Mouse (Mus musculus) E14TG2a.4 (cell line): ENCODE results near the gene Gm20388.

Source experiments
- H3K27me3 ChIP-seq: 2 replicates; pipeline ENCODE4 v1.6.1; 2014; ENCODE audit warnings: low read length, control low read depth; ENCODE audit not compliant: insufficient read depth
- H3K36me3 ChIP-seq: 2 replicates; pipeline ENCODE4 v1.6.1; 2014; ENCODE audit warnings: low read length, control low read depth; ENCODE audit not compliant: insufficient read depth
- H3K4me1 ChIP-seq: replicated peaks from 2 replicates; pipeline ENCODE4 v1.6.1; 2014; ENCODE audit warnings: low read depth, low read length, control low read depth
- H3K4me3 ChIP-seq: replicated peaks from 2 replicates; pipeline ENCODE4 v1.5.1; 2014; ENCODE audit warnings: mild to moderate bottlenecking, low read length
- H3K9me3 ChIP-seq: 2 replicates; pipeline ENCODE4 v1.6.1; 2014; ENCODE audit warnings: low read length, control low read depth
- CTCF ChIP-seq: conservative IDR thresholded peaks from 2 replicates; pipeline ENCODE4 v1.5.1; 2014; ENCODE audit warnings: low read length
- NANOG ChIP-seq: IDR thresholded peaks from 2 replicates; pipeline ENCODE4 v1.6.1; 2014; ENCODE audit warnings: borderline replicate concordance, low read length, mixed read lengths
- POU5F1 ChIP-seq: IDR thresholded peaks from 2 replicates; pipeline ENCODE4 v1.6.1; 2014; ENCODE audit warnings: low read length, borderline replicate concordance

The Gm20388 gene

DNA sequence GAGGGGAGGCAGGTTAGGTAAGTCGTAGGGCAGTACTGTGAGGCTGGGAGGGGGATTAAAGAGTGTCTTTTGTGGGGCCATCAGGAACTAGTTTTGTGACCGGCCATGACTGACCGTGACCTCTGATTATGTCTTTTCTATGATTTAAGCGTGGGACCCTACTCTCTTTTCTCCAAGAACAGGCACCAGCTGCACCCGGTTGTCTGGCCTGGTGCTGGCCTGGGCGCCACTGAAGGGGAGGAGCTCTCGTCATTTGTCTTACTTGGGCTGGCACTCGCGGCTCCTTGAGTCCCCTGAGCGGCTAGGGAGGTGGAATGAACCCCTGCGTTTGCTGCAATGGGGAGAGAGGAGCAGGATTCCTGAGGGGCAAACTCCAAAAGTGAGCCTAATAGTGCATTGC, 3442.6 kb downstream of the Gm20388 start:
- Histone ChIP-seq H3K9me3 (no peaks in the 10 kb centered on the region), H3K36me3 (peaks cover 54% of the 10 kb centered on the region), H3K4me3 (no peak overlapping the region), H3K4me1 (peaks cover 42% of the 10 kb centered on the region), H3K27me3 (peaks cover 18% of the 10 kb centered on the region)
- TF ChIP-seq POU5F1: no peak
- TF ChIP-seq CTCF: no peak
- TF ChIP-seq NANOG: no peak

GRCm38 (mm10) chr8:123361082-123361739, 3450.6 kb downstream of the Gm20388 start:
- TF ChIP-seq CTCF: peak; percentile 70
- no peak for TF ChIP-seq NANOG
- Histone ChIP-seq H3K9me3 (no peaks in the 10 kb centered on the region), H3K36me3 (peaks cover 83% of the 10 kb centered on the region), H3K4me1 (peaks cover 14% of the 10 kb centered on the region), H3K4me3 (no peak overlapping the region), H3K27me3 (no peaks in the 10 kb centered on the region)

DNA sequence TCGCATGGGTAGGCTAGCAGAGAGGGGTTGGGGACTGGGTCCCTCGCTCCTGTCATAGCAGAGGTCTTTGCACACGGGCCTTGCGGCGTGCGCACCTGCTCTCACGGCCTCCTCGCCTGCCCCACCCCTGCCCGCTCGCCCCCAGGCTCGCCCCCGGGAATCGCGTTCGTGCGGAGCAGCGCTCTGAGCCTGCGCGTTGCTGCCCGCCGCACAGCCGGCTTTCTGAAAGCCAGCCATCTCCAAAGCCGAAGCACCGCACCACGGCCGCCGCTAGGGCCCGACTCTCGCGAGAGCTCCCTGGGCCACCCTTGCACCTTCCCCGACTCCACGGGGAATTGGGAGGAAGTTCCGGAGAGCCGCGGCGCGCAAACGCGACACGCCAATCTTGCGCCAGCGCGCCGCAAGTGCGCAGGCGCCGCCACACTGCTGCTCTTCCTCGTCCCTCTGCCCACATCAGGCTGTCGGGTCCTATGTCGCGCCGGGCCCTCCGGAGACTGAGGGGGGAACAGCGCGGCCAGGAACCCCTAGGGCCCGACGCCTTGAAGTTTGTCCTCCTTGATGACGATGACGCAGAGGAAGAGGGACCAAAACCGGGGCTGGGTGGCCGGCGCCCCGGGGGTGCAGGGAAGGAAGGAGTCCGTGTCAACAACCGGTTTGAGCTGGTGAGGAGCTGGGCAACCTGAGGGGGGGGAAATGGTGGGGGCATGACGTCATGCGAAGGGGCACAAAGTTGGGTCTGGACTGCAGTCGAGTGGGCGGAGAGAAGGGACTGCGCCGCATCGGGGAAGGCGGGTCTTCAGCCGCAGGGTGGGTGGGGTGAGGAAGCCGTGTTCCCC, 3463.0 kb downstream of the Gm20388 start, which contains the start of gene Tcf25:
Gene Tcf25 (plus strand): TSS at position 351 of the 836 bp plus-strand sequence.
- Histone ChIP-seq H3K4me3 (peak within 1 kb of the TSS; percentile 98), H3K4me1 (peaks cover 52% of the 10 kb centered on the region), H3K9me3 (no peaks in the 10 kb centered on the region), H3K27me3 (no peaks in the 10 kb centered on the region), H3K36me3 (peaks cover 23% of the 10 kb centered on the region)
- TF ChIP-seq NANOG (no peak), CTCF (no peak), POU5F1 (no peak)

DNA sequence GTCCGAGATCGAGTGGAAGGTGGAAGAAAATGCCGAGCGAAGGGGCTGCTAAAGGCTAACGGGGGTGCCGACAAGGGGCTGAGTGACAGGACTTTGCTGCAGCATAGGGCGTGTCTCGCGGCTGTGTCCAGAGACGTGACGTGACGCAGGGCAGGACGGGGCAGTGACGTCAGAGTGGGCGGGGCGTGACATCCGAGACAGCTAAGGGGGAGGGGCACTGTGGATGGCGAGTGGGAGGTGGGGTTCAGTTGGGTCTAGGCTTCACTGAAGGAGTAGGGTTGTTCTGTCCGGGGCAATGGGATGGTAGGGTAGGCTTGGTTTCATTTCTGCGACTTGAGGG, 3463.6 kb downstream of the Gm20388 start:
- no peaks in the 10 kb centered on the region for H3K9me3 ChIP-seq
- H3K4me1 ChIP-seq: peaks cover 52% of the 10 kb centered on the region
- H3K36me3 ChIP-seq: peaks cover 18% of the 10 kb centered on the region
- no peaks in the 10 kb centered on the region for H3K27me3 ChIP-seq
- H3K4me3 ChIP-seq: peak overlapping the region; percentile 98
- TF ChIP-seq POU5F1 (no peak), CTCF (no peak), NANOG (no peak)

DNA sequence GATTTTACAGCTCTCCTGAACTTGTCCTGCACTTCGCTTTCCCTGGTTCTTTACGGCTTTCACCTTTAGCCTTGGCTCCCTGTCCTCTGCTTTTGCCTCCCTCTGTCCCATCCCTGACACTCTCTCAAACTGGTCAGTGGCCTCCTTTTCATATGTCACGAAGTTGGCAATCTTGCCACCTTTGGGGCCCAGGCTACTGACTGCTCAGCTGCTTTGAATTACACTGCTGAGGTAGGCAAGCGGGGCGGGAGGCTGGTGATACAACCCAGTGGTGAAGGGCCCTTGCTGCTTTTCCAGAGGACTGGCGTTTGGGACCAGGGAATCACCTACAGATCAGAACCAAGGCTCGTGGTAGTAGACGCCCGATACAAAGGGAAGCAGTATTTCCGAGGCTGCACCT, 3465.1 kb downstream of the Gm20388 start:
- TF ChIP-seq NANOG (no peak), CTCF (no peak), POU5F1 (no peak)
- Histone ChIP-seq H3K4me3 (peak overlapping the region; percentile 53), H3K9me3 (no peaks in the 10 kb centered on the region), H3K36me3 (peaks cover 18% of the 10 kb centered on the region), H3K4me1 (peaks cover 52% of the 10 kb centered on the region), H3K27me3 (no peaks in the 10 kb centered on the region)

DNA sequence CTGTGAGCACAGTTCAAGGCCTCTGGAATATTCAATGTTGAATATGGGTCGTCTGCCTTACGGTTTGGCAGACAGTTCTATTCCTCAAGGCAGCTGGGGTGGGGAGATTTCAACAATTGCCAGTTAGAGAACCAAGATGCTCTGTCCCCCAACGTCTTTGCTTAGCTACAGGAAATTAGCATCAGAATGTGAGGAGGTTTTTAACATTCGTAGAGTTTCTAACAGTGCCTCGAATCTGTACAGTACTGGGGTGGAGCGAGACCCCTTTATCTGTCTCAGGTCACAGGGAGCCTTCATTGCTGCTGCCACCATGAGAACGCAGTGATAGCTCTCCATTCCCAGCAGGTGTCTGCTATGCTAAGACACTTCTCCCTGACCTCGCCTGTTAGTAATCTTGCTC, 3465.5 kb downstream of the Gm20388 start:
- Histone ChIP-seq H3K27me3 (no peaks in the 10 kb centered on the region), H3K4me3 (peak overlapping the region; percentile 53), H3K9me3 (no peaks in the 10 kb centered on the region), H3K4me1 (peaks cover 52% of the 10 kb centered on the region), H3K36me3 (peaks cover 22% of the 10 kb centered on the region)
- 0 out of 2 replicates have a peak, but pooled peaks have one; percentile 6 for TF ChIP-seq POU5F1
- no peak for TF ChIP-seq CTCF
- no peak for TF ChIP-seq NANOG

DNA sequence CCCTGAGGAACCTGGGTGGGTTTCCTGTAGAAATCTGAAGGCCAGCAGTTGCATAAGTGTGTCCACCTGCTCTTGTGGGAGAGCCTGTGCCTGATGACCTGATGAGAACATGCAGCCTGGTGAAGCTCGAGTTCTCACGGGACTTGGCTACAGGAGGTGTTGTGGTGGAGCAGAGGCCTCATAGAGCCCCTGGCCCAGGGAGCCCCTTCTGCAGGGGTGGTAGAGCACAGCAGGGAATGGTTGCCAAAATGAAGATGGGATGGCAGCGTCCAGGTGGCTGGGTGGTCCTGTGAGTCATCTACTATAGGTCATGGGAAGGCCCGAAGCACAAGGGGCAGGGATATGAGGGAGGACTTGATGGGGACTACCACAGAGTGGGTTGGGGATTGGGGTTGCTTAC, 3471.1 kb downstream of the Gm20388 start:
- TF ChIP-seq CTCF: no peak
- Histone ChIP-seq H3K4me3 (no peak overlapping the region), H3K27me3 (no peaks in the 10 kb centered on the region), H3K9me3 (no peaks in the 10 kb centered on the region), H3K36me3 (peaks cover 78% of the 10 kb centered on the region), H3K4me1 (peaks cover 18% of the 10 kb centered on the region)

GRCm38 (mm10) chr8:123382516-123382915, 3471.9 kb downstream of the Gm20388 start:
- no peak for TF ChIP-seq POU5F1
- TF ChIP-seq NANOG: no peak
- no peak for TF ChIP-seq CTCF
- peaks cover 18% of the 10 kb centered on the region for H3K4me1 ChIP-seq
- peaks cover 82% of the 10 kb centered on the region for H3K36me3 ChIP-seq
- no peaks in the 10 kb centered on the region for H3K27me3 ChIP-seq
- no peaks in the 10 kb centered on the region for H3K9me3 ChIP-seq
- H3K4me3 ChIP-seq: no peak overlapping the region

GRCm38 (mm10) chr8:123384883-123385540, 3474.4 kb downstream of the Gm20388 start:
- no peaks in the 10 kb centered on the region for H3K9me3 ChIP-seq
- H3K4me3 ChIP-seq: no peak overlapping the region
- H3K27me3 ChIP-seq: no peaks in the 10 kb centered on the region
- TF ChIP-seq NANOG (no peak), POU5F1 (no peak), CTCF (peak; percentile 89)
- H3K4me1 ChIP-seq: peaks cover 27% of the 10 kb centered on the region
- H3K36me3 ChIP-seq: peaks cover 98% of the 10 kb centered on the region
